Mouse (Mus musculus) lung, embryonic 16.5 days (tissue): ENCODE measurements around the gene Mesd. TPM values are rescaled to one million over a fixed set of nuclear protein-coding genes. Genes with fewer than 3 reads are reported as not detected.

Source experiments
- ATAC-seq: fragments of 200-750 bp; cut with Nextera tagmentation; 2 replicates; pipeline ENCODE4 v1.8.0; 2017; ENCODE audit warnings: low read depth, mild to moderate bottlenecking, moderate library complexity
- H3K27ac ChIP-seq: fragments of 300-500 bp; sonication (generic); 2 replicates; pipeline ENCODE4 v1.5.1; 2014; ENCODE audit warnings: mild to moderate bottlenecking, control low read depth, low read length
- H3K27me3 ChIP-seq: fragments of 300-500 bp; sonication (generic); 2 replicates; pipeline ENCODE4 v1.6.1; 2014; ENCODE audit warnings: low read depth, low read length, mixed read lengths; ENCODE audit not compliant: control insufficient read depth, insufficient read depth
- H3K36me3 ChIP-seq: fragments of 300-500 bp; sonication (generic); 2 replicates; pipeline ENCODE4 v1.6.1; 2014; ENCODE audit warnings: low read length; ENCODE audit not compliant: control insufficient read depth, insufficient read depth
- H3K4me1 ChIP-seq: fragments of 300-500 bp; sonication (generic); replicated peaks from 2 replicates; pipeline ENCODE4 v1.6.1; 2014; ENCODE audit warnings: low read length, mixed read lengths; ENCODE audit not compliant: control insufficient read depth, insufficient read depth
- H3K4me2 ChIP-seq: fragments of 300-500 bp; sonication (generic); 2 replicates; pipeline ENCODE4 v1.6.1; 2014; ENCODE audit warnings: low read depth, low read length, control low read depth
- H3K4me3 ChIP-seq: fragments of 300-500 bp; sonication (generic); 2 replicates; pipeline ENCODE4 v1.5.1; 2014; ENCODE audit warnings: mild to moderate bottlenecking, low read length, control low read depth
- H3K9ac ChIP-seq: fragments of 300-500 bp; sonication (generic); 2 replicates; pipeline ENCODE4 v1.6.1; 2014; ENCODE audit warnings: low read length, control low read depth
- H3K9me3 ChIP-seq: fragments of 300-500 bp; sonication (generic); 2 replicates; pipeline ENCODE4 v1.6.1; 2016; ENCODE audit warnings: low read length; ENCODE audit not compliant: control insufficient read depth
- WGBS: fragments of 180-500 bp; shearing (Covaris S2); extraction: QIAGEN DNeasy Blood & Tissue Kit; methylation state at CpG from one replicate; pipeline ENCODE4 v1.1.7; 2014; 5-methylcytosine and 5-hydroxymethylcytosine counted together
- polyA plus RNA-seq: library from polyadenylated mRNA; unstranded; fragments of >200 nt; fragmentation: Nextera tagmentation; extraction: Ambion mirVana; gene quantifications from 2 replicates; pipeline ENCODE4 v1.2.1, GENCODE M21; 2015

The Mesd gene
- polyA plus RNA-seq, 1 experiment from 2014 or later = 132 TPM

DNA sequence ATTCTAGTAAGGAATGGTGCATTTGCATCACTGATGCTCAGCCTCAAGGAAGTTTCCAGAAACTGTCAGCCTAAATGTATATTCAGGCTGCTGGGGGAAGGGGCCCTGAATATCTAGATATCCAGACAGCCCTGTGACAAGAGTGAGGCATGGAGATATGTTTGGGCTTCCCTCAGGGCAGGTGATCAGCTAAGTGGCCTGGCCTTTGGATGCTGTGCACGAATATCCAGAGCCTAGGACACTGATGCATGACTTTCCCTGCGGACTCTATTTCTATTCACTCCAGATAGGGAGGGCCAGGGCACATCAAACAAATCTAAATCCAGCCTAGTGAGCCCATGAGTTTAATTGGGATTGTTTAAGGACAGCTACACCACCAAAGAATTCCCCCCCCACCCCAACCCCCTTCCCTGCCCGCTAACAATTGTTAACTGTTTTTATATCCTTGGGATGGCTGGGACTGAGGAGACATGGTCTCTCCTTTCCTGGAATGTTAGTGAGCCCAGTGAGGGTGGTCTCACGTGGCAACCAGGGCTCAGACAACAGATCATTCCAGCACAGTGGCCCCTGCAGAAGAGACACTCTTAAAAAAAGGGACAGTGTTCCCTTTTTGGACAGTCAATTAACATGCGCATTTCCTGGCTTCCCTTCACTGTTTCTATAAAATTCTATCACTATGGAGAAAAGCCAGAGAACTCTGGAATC is 14.3 kb upstream of the Mesd start:
- no peaks in the 10 kb centered on the region for H3K27me3 ChIP-seq
- peaks cover 4% of the 10 kb centered on the region for H3K4me1 ChIP-seq
- no peak overlapping the region for H3K27ac ChIP-seq
- no peaks in the 10 kb centered on the region for H3K36me3 ChIP-seq
- peak; percentile 48 for ATAC-seq
- WGBS = 44% methylated on average over 5 of the region's 5 CpGs
- no peak overlapping the region for H3K9ac ChIP-seq
- no peaks in the 10 kb centered on the region for H3K9me3 ChIP-seq
- no peak overlapping the region for H3K4me3 ChIP-seq
- H3K4me2 ChIP-seq = no peak overlapping the region

DNA sequence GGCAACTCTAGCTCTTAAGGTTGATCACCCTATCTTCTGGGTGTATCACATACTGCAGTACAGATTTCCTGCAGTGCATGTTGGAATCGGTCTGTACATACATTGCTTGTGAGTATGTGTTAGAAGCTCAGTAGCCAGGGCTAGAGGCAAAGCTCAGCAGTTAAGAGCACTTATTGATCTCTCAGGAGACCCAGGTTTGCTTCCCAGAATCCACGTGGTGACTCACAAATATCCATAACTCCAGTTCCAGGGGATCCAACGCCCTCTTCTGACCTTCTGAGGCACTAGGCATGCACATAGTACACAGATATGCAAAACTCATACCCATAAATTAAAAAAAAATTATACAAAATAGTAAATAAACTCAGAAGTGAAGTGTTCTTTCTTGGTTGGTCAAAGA is 7.2 kb upstream of the Mesd start:
- Histone ChIP-seq H3K27me3 (no peaks in the 10 kb centered on the region), H3K9me3 (no peaks in the 10 kb centered on the region), H3K9ac (no peak overlapping the region), H3K36me3 (peaks cover 9% of the 10 kb centered on the region; the same call in 1 of the 2 replicates), H3K4me1 (peaks cover 42% of the 10 kb centered on the region), H3K4me2 (no peak overlapping the region), H3K4me3 (no peak overlapping the region), H3K27ac (no peak overlapping the region)
- 57% methylated on average over 3 of the region's 3 CpGs for WGBS
- ATAC-seq = no peak

DNA sequence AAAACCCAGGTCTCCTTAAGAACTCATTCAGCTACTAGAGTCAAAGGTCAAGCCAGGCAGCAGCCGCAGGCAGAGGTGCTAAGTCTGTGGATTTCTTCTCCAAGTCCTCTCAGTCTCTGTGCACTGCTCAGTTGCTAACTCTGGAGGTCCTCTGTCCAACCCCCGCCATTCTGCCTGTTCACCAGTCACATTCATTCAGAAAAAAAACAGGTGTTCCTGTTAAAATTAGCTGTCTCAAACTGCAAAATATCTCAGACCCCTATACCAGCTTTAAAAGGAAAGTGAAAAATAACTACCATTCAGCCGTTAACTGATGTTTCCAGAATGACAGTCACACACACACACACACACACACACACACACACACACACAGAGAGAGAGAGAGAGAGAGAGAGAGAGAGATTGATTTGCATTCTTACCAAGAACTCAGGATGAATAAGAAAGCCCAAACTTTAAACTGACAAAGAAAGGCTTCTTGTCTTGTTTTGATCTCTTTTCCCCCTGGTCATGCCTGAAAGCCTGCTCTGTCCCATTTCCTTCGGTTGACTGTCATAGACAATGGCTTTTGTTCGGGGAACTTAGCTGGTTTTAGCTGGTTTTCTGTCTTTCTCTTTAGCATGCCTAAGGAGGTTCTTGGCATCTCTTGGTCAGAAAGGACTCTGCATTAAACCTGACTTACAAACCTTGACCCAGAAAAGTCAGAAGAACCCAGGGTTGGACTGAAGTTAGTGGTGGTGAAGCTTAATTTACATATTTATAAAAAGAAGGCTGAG is 5.4 kb upstream of the Mesd start:
- Histone ChIP-seq H3K9ac (no peak overlapping the region; the same call in 1 of the 2 replicates), H3K4me3 (no peak overlapping the region), H3K27ac (no peak overlapping the region), H3K4me2 (peak overlapping the region; percentile 25), H3K9me3 (no peaks in the 10 kb centered on the region), H3K4me1 (peaks cover 47% of the 10 kb centered on the region), H3K27me3 (no peaks in the 10 kb centered on the region), H3K36me3 (peaks cover 11% of the 10 kb centered on the region; the same call in 1 of the 2 replicates)
- ATAC-seq = no peak
- WGBS = 21% methylated on average over 5 of the region's 5 CpGs

DNA sequence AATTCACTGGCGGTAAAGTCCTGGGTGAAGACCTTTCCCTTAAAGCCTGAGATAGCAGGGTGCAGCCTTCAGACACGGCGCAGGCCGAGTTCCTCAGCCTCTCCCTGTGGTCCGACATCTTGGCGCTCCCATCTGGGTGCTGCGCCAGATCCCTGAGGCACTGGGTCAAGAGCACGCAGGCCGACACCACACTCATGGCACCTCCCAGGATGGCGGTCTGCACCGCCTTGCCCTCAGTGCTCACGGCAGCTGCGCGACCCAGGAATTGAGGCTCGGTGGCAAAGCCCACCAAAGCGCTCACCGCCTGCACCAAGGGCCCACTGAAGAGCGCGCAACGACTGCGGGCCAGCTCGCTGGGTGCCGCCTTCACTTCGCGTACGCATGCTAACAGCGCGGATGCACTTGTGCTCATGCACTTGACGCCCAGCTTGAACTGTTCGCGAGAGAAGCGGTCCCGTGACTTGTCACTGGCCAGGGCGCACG is 2.1 kb upstream of the Mesd start:
- Histone ChIP-seq H3K4me1 (peaks cover 52% of the 10 kb centered on the region), H3K4me3 (peak overlapping the region; percentile 85), H3K36me3 (peaks cover 6% of the 10 kb centered on the region; the same call in 1 of the 2 replicates), H3K9ac (peak overlapping the region; percentile 95), H3K4me2 (peak overlapping the region; percentile 77), H3K9me3 (no peaks in the 10 kb centered on the region), H3K27me3 (no peaks in the 10 kb centered on the region), H3K27ac (peak overlapping the region; percentile 33)
- WGBS = 63% methylated on average over 35 of the region's 35 CpGs
- no peak for ATAC-seq

DNA sequence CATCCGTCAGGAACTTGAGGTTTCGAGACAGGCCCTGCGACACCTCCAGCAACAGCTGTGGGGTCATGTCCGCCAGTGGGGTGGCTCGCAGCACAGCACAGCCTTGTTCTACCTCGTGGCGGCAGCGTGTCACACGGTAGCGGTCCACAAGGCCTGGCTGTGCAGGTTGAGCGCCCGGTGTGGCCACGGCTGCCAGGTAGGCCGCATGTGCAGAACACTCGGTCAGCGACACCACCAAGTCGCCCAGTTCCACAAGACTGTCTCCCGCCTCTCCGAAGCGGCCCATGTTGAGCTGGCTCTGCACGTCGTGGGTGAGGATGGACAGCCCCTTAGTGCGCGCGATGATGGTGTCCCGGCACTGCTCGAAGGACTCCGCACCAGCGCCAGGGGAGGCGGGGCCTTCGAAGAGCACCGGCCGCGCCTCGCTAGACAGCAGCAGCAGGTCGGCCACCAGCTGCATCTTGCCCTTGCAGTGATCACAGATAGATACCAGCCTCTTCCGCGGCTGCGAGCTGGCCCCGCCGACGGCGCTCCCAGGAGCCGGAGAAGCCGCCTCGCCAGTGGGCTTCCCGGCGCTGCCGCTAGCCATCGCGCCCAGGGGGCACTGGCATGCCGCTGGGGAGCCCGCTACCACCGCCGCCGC is 1.5 kb upstream of the Mesd start:
- peak overlapping the region; percentile 95 for H3K9ac ChIP-seq
- H3K4me1 ChIP-seq = peaks cover 52% of the 10 kb centered on the region
- peak overlapping the region; percentile 77 for H3K4me2 ChIP-seq
- ATAC-seq = peak; percentile 24
- WGBS = 8% methylated on average over 51 of the region's 56 CpGs
- H3K4me3 ChIP-seq = peak overlapping the region; percentile 85
- H3K36me3 ChIP-seq = peaks cover 3% of the 10 kb centered on the region; the same call in 1 of the 2 replicates
- H3K27me3 ChIP-seq = no peaks in the 10 kb centered on the region
- no peaks in the 10 kb centered on the region for H3K9me3 ChIP-seq
- H3K27ac ChIP-seq = peak overlapping the region; percentile 99

DNA sequence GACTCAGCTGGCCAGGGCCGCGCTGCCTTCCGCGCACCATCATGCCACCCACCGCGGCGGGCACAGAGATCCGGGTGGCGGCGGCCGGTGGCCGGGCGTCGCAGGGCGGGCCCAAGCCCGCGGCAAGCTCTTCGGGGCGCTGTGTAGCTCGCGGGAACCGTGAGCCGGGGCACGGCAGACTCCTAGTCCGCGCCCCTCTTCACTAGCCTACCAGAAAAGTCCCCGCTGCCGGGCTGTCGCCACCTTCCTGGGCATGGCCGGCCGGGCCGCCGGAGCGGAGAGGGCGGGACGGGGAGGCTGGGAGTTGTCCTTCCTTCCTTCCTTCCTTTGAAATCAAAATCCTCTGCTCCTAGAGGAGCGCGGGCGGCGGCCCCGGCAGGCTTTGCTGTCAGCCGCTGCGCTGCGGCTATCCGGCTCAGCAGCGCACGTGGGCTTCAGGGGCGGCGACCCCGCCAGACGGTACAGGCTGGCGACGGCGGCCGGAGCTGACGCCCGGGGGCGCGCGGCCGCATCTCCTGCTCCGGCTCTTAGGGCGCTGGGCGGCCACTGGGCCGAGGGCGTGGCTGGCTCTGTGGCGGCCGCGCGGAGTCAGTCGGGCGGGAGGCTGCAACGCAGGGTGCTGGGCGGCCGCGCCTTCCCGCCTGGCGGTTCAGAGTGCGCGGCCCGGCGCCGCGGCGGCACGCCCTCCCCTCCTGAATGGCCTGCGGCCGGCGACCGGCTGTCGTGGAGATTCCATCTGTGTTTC is 818 bp upstream of the Mesd start:
- Histone ChIP-seq H3K27me3 (no peaks in the 10 kb centered on the region), H3K4me2 (peak overlapping the region; percentile 77), H3K9ac (peak overlapping the region; percentile 95), H3K4me1 (peaks cover 47% of the 10 kb centered on the region), H3K4me3 (peak overlapping the region; percentile 85), H3K9me3 (no peaks in the 10 kb centered on the region), H3K36me3 (peaks cover 3% of the 10 kb centered on the region; the same call in 1 of the 2 replicates), H3K27ac (peak overlapping the region; percentile 99)
- peak; percentile 83 for ATAC-seq
- WGBS = 0% methylated on average over 90 of the region's 91 CpGs

DNA sequence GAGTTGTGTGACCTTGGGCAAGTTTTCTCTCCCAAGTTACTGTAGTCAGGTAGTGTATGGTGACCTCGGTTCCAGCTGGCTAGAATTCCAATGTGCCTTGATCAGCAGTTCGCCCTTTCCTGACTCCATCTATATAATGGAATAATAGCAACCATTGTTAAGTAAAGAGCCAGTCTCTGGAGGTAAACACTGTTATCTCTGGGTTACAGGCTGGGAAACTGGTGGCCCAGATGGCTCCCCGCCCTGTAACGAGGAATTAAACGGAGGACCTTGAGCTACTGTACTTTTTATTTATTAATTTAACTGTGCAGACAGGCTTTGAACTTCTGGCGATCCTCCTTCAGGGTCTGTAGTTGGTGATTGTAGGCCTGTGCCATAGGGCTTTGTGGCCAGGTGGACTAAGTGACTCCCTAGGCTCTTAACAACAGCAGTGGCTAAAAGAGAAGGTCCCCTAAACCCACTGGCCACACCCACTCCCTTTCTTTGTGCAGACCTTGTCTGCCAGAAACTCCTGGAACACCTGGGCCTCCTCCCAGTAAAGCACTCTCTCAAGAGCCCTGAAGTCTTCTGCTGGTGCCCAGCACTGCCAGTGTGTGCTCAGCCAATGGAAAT is 761 bp downstream of the Mesd start:
- peaks cover 36% of the 10 kb centered on the region for H3K4me1 ChIP-seq
- ATAC-seq = peak; percentile 5; the same call in 1 of the 2 replicates
- no peaks in the 10 kb centered on the region for H3K27me3 ChIP-seq
- H3K36me3 ChIP-seq = peaks cover 3% of the 10 kb centered on the region; the same call in 1 of the 2 replicates
- 24% methylated on average over 6 of the region's 6 CpGs for WGBS
- peak overlapping the region; percentile 77 for H3K4me2 ChIP-seq
- H3K9me3 ChIP-seq = no peaks in the 10 kb centered on the region
- peak overlapping the region; percentile 99 for H3K27ac ChIP-seq
- H3K4me3 ChIP-seq = peak overlapping the region; percentile 85
- peak overlapping the region; percentile 95 for H3K9ac ChIP-seq

DNA sequence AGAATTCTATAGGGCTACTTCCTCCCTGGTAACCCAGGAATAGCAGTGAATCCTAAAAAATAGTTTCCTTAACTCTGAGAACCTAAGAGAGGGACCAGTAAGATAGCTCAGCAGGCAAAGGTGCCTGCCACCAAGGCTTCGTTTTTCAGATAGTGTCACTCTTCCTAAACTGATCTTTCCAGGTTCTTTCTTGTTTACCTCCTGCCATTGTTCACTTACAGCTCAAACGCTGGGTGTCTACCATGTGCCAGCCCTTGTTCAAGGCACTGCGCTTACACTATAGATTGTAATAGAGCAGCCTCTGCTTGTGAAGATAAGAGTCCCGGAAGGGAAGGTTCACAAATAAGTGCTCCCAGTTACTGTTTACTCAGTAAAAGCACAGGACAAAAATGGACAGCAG is 1.6 kb downstream of the Mesd start:
- Histone ChIP-seq H3K36me3 (peaks cover 3% of the 10 kb centered on the region; the same call in 1 of the 2 replicates), H3K4me2 (no peak overlapping the region), H3K9ac (no peak overlapping the region), H3K27me3 (no peaks in the 10 kb centered on the region), H3K4me3 (no peak overlapping the region), H3K9me3 (no peaks in the 10 kb centered on the region), H3K27ac (peak overlapping the region; percentile 99), H3K4me1 (peaks cover 30% of the 10 kb centered on the region)
- no peak for ATAC-seq
- 49% methylated on average over 4 of the region's 4 CpGs for WGBS
